Mouse (Mus musculus) olfactory bulb, adult 2 months (tissue): ENCODE results near the gene Disc1.

Source experiments
- CTCF ChIP-seq: fragments of 200-500 bp; IDR thresholded peaks from 2 replicates; pipeline ENCODE4 v1.5.1; 2012; ENCODE audit warnings: low read depth, mild to moderate bottlenecking, low read length, moderate library complexity; ENCODE audit not compliant: insufficient read depth
- POLR2A ChIP-seq: fragments of 200-500 bp; IDR thresholded peaks from 2 replicates; pipeline ENCODE4 v1.6.1; 2012; ENCODE audit warnings: mild to moderate bottlenecking, low read depth, low read length, moderate library complexity; ENCODE audit not compliant: insufficient read depth

DNA sequence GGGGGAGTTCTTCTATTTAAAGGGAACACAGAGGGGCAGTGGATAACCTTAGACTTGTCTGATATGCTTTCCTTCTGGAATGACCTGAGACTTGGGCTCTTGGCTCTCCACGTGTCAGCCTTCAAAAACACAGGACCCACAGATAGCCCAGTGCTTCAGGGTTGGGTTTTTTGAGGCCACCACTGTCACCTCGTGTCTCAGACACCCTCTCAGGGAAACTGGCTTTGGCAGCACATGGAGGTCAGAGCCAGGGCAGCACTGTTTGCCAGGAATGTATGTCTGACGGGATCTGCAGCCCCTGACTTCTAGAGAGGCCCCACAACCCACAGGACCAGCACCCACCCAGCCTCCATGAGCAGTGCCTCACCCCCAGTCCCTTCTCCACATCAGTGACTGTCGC lies 120.9 kb downstream of the Disc1 start:
- TF ChIP-seq POLR2A (no peak), CTCF (no peak)
